Mouse (Mus musculus): ENCODE measurements at regions not wholly inside any gene's neighbourhood (a gene's known extent, or its start where the extent isn't known, plus 50 kb on each side); places are given as distances from the start of the nearest gene placed in this dataset.

DNA sequence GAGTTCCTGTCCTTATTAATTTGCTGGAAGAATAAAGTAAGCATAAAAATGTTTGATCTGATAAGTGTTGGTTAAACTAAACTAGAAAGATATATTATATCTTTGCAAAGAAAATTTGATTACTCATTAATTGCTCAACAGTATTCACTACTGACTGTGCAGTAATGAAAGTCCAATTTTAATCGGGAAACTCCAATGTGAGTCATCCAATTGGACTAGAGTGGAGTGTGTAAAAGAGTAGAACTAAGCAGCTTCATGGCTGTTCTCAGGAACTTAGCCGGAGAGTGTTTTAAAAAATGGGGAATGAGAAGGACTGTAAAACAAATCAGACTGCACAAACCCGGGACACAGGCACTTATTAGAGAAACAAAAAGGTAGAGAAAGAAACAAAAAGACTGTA lies 58.5 kb upstream of the Slc4a7 start:
- TF ChIP-seq CTCF (IDR thresholded peaks at IDR 0.05; ENCODE audit: low read depth): no peak
- 66% methylated on average over 3 of the region's 3 CpGs for WGBS
- no peak overlapping the region for H3K27ac ChIP-seq (ENCODE audit: low read depth, low read length)

DNA sequence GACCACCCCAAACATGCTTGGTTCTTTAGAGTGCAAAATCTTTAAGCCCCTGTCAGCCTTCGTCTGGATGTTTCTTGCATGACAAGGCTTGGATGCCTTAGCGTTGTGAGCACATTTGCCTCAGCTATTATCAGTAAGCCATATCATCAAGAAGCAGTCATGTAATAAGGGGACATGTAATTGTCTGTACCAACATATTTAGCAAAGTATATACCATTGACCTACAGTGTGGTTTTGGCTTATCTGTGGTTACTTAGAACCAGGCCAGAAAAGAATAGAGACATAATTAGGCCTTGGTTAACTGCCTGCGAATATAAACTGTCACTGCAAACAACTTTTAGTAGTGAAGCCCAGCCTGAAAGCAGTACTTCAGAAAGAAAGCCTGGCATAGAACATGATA lies 57.0 kb upstream of the Slc4a7 start:
- no peaks in the 10 kb centered on the region for H3K4me1 ChIP-seq (replicated peaks; ENCODE audit: control insufficient read depth, insufficient read depth, low read length)
- H3K4me3 ChIP-seq (ENCODE audit: low read depth, low read length): no peak overlapping the region
- no peaks in the 10 kb centered on the region for H3K9me3 ChIP-seq (ENCODE audit: control insufficient read depth)
- no peak overlapping the region for H3K9ac ChIP-seq (ENCODE audit: low read depth, low read length)
- TF ChIP-seq CTCF (IDR thresholded peaks at IDR 0.05; ENCODE audit: low read depth): no peak
- no peak for ATAC-seq
- H3K4me2 ChIP-seq (replicated peaks; ENCODE audit: low read depth): no peak overlapping the region
- no peaks in the 10 kb centered on the region for H3K27me3 ChIP-seq (replicated peaks; ENCODE audit: control insufficient read depth, insufficient read depth, low read length)
- 79% methylated on average over 3 of the region's 3 CpGs for WGBS
- H3K36me3 ChIP-seq (ENCODE audit: control insufficient read depth, insufficient read depth): no peaks in the 10 kb centered on the region
- no peak overlapping the region for H3K27ac ChIP-seq (ENCODE audit: low read depth, low read length)

More for the DNA sequence above, 58.5 kb upstream of the Slc4a7 start:
- Histone ChIP-seq H3K36me3 (ENCODE audit: control insufficient read depth, insufficient read depth) (no peaks in the 10 kb centered on the region), H3K9me3 (ENCODE audit: control insufficient read depth) (no peaks in the 10 kb centered on the region), H3K4me2 (replicated peaks; ENCODE audit: low read depth) (no peak overlapping the region), H3K4me1 (replicated peaks; ENCODE audit: control insufficient read depth, insufficient read depth, low read length) (no peaks in the 10 kb centered on the region), H3K9ac (ENCODE audit: low read depth, low read length) (no peak overlapping the region), H3K27me3 (replicated peaks; ENCODE audit: control insufficient read depth, insufficient read depth, low read length) (no peaks in the 10 kb centered on the region), H3K4me3 (ENCODE audit: low read depth, low read length) (no peak overlapping the region)
- ATAC-seq: peak; percentile 70

Data from intestine, postnatal 0 days (tissue).